Mouse (Mus musculus): ENCODE measurements around the gene Gpr107.

The Gpr107 gene

DNA sequence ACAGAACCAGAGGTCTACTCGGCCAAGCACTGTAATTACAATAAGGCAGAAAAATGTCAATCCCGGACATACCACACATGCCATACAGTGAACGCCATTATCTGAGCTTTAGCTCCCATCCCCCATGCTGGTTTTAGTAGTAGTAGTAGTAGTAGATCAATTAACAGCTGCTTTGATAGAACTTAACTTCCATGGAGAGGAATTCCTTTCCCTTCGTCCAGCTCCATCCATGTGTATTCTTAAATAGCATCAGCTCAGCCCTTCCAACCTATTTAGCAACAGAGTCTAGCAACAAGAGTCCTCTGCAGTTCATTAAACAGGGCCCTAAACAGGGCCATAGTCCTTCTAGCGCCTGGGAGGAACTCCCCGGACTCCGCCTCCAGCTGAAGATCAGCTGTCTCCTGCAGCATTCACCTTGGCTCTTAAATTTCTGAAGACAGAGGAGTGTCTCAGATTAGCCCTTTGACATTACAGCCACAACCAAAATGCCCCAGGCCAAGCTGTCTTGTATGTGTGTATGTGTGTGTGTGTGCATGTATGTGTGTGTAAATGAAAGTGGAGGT is 30.9 kb upstream of the Gpr107 start:
- CTCF ChIA-PET = interaction anchor here in 3 of 4 experiments (1.1 to 3.2 kb wide), 5 partner anchors 12 to 97 kb away, joined by 3 to 9 read pairs (median 4); no protein-coding TSS in a partner anchor
- POLR2A ChIA-PET = interaction anchor here (0.5 to 13.6 kb wide), 38 partner anchors 9 to 196 kb away, joined by 3 to 239 read pairs (median 4); partner anchors contain the start of genes Fnbp1 (in 2 of the 4) and Gpr107 (in 1 of the 4)

DNA sequence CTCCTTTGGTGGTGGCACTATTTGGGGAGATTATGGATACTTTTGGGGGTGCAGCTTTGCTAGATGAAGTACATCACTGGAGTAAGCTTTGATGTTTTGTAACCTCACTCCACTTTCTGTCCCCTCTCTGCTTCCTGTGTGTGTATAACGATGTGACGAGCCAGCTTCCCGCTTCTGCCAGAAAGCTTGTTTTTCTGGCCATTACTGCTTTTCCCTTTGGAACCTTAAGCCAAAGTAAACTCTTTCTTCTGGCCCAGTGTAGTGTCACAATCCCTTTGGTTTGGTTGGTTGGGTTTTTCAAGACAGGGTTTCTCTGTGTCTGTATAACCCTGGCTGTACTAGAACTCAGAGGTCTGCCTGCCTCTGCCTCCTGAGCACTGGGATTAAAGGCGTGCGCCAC is 29.3 kb upstream of the Gpr107 start:
- POLR2A ChIA-PET = interaction anchor here (0.6 to 13.6 kb wide), 40 partner anchors 8 to 248 kb away, joined by 3 to 239 read pairs (median 4); partner anchors contain the start of gene Fnbp1 (in 2 of the 4)
- CTCF ChIA-PET = interaction anchor here in 2 of 4 experiments (0.6 to 3.2 kb wide), 5 partner anchors 19 to 204 kb away, joined by 3 to 9 read pairs (median 5); partner anchors contain the start of gene Fnbp1 (in 1 of the 2)

DNA sequence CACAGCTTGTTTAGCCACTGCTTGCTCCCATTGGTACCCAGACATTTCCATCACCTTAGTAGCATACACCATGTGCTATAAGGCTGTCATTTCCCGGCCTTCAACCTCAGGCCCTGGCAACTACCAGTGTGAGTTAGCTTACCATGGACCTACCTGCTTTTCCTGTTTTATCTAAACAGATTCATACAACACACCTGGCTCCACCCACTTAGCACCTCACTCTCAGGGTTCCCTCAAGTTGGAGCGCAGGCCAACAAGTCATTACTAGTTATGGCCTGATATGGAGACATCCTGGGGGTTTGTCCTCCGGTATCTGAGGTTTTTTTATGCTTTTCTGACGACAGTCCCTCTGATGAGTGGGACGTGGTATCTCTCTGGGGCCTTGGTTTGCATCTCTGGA is 28.6 kb upstream of the Gpr107 start:
- POLR2A ChIA-PET = interaction anchor here in 3 of 4 experiments (0.6 to 13.6 kb wide), 29 partner anchors 8 to 564 kb away, joined by 3 to 239 read pairs (median 5); partner anchors contain the start of genes Fnbp1 (in 2 of the 3) and Abl1 (in 1 of the 3)
- CTCF ChIA-PET = interaction anchor here in 2 of 4 experiments (0.6 to 3.2 kb wide), 2 partner anchors 50 to 204 kb away, joined by 4 to 9 read pairs; no protein-coding TSS in a partner anchor

DNA sequence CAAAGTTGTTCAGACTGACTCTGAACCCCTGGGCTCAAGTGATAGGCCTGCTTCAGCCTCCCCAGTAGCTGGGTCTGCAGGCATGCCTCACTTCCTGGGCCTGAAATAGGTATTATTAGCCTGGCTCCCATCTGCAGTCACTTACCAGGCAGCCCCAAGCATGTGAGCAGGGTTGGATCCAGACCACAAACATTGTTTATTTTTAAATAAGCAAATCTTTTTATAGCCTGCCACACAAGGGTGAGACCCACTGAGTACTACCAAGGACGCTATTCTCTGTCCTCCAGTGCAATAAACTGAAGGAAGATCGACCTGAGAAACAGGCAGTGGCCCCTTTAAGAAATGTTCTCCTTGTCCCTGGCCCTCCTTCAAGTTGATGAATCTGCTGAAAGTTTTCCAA is 27.4 kb upstream of the Gpr107 start:
- CTCF ChIA-PET = no interaction called here
- POLR2A ChIA-PET = interaction anchor here in 2 of 4 experiments (1.1 to 13.6 kb wide), 5 partner anchors 12 to 37 kb away, joined by 3 to 239 read pairs (median 5); partner anchors contain the start of gene Fnbp1 (in 1 of the 2)

DNA sequence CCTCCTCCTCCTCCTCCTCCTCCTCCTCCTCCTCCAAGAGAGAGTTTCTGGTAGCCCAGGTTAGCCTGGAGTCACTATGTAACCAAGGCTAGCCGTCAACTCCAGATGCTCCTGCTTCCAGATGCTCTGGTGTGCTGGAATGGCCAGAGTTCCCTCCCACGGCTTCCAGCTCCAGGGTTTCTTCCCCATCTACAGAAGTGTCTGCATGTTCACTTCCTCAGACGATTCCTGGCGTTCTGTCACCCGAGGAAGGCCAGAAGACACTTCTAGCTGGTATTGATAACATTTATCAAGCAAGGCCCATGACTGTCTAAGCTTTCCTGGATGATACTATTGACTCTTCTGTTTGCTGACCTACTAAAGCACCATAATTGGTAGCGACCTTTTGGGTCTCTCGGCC is 27.0 kb upstream of the Gpr107 start:
- ChIA-PET CTCF (no interaction called here), POLR2A (interaction anchor here in 2 of 4 experiments (0.6 to 13.6 kb wide), 10 partner anchors 12 to 108 kb away, joined by 3 to 239 read pairs (median 4); partner anchors contain the start of gene Fnbp1 (in 1 of the 2))

DNA sequence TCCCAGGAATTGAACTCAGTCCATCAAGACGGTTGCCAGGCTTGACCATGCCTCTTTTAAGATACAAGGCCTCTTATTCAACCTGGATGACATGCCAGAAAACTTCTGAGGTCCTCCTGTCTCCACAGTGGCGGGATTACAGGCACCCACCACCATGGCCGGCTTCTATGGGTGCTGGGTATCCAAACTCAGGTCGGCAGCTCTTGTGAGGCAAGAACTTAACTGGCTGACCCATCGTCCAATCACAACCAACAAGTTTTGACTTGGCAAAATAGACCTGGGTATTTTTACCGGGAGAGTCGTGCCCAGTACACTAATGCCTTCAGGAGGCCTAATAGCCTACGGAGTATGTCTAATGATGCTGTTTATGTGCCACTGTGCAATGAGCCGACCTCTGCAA is 26.1 kb upstream of the Gpr107 start:
- CTCF ChIA-PET = interaction anchor here in 1 of 4 experiments (0.8 kb wide), 1 partner anchor 9 kb away, joined by 3 read pairs; no protein-coding TSS in a partner anchor
- POLR2A ChIA-PET = interaction anchor here (0.5 to 13.6 kb wide), 18 partner anchors 10 to 651 kb away, joined by 3 to 239 read pairs (median 6); partner anchors contain the start of gene Fnbp1 (in 3 of the 4)

DNA sequence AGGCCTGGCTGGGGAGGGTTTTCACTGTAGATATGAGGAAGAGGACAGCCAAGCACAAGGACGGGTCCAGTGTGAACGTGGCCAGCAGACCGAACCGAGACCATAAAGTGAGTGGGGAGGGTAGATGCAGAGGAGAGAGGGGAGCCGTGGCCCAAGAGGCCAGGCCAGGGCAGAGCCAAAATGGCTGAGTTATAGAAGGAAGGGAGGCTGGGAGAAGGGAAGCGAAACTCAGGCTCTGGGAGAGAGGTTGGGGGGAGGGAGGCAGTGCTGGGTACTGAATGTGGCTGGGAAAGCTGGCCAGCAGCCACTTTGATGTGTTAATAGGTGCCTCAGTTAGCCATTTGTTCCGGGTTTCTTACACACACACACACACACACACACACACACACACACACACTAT is 24.9 kb upstream of the Gpr107 start:
- ChIA-PET CTCF (interaction anchor here in 2 of 4 experiments (0.6 to 1.0 kb wide), 10 partner anchors 13 to 1310 kb away, joined by 3 to 6 read pairs (median 3); no protein-coding TSS in a partner anchor), POLR2A (interaction anchor here in 3 of 4 experiments (0.6 to 13.6 kb wide), 45 partner anchors 8 to 1038 kb away, joined by 3 to 239 read pairs (median 4); partner anchors contain the start of genes Fnbp1 (in 3 of the 3), Gpr107 (in 1 of the 3) and Tor1a (in 1 of the 3))

DNA sequence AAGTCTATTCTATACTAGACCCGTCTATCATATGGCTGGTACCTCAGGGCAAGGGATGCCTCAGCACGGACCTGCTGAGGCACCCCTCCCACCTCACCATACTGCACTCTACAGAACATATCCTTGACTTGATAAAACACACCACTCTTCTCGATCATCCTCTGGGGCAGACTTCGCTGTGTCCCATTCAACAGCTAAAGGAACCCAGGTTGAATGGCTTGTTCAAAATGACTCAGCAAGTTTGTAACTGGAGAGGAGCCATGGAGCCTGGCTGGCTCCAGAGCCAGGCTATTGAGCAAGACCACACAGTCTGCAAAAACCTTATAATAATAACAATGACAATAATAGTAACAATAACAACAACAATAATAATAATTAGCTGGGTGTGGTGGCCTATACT is 24.2 kb upstream of the Gpr107 start:
- POLR2A ChIA-PET = interaction anchor here in 3 of 4 experiments (0.6 to 13.6 kb wide), 44 partner anchors 8 to 1039 kb away, joined by 3 to 239 read pairs (median 4); partner anchors contain the start of genes Fnbp1 (in 3 of the 3), Gpr107 (in 1 of the 3) and Tor1a (in 1 of the 3)
- CTCF ChIA-PET = interaction anchor here in 2 of 4 experiments (0.6 to 1.0 kb wide), 7 partner anchors 12 to 92 kb away, joined by 3 to 6 read pairs (median 3); no protein-coding TSS in a partner anchor

DNA sequence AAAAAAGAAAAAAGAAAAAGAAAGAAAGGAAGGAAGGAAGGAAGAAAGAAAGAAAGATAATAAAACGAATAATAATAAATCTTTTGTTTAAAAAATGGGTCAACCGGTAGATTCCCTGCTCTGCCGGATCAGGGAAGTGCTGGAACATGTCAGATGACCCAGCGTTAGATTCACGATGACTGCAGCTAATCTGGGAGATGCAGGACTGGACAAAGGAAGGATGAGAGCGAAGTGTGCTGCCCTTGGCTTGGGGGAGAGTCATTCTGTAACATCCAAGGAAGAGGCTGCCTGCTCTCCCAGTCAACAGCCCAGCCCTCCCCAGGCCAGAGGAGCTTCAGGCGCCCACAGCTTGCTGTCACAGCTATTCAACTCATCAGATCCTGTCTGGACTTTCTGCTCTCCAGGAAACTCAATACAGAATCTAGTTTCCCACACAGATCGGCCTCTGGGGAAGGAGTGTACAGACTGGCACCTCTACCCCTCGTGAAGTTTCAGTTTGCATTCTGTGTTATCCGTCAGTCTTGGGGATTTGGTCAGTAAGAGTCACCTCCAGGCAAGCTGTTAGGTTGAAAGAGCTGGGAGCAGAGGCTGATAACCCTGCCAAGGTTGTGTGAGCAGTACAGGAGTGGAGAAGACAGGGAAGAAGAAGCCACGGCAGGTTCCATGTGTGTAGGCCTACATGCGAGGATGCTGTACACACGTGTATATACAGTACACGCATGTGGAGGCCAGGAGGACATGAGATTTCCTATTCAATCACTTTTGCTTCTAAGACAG is 22.2 kb upstream of the Gpr107 start:
- POLR2A ChIA-PET = interaction anchor here (0.6 to 13.6 kb wide), 24 partner anchors 8 to 172 kb away, joined by 3 to 239 read pairs (median 4); partner anchors contain the start of gene Fnbp1 (in 3 of the 4)
- CTCF ChIA-PET = interaction anchor here in 3 of 4 experiments (0.5 to 1.7 kb wide), 4 partner anchors 11 to 1597 kb away, joined by 3 to 5 read pairs (median 4); partner anchors contain the start of genes Fnbp1 (in 1 of the 3) and Gpr107 (in 1 of the 3)

DNA sequence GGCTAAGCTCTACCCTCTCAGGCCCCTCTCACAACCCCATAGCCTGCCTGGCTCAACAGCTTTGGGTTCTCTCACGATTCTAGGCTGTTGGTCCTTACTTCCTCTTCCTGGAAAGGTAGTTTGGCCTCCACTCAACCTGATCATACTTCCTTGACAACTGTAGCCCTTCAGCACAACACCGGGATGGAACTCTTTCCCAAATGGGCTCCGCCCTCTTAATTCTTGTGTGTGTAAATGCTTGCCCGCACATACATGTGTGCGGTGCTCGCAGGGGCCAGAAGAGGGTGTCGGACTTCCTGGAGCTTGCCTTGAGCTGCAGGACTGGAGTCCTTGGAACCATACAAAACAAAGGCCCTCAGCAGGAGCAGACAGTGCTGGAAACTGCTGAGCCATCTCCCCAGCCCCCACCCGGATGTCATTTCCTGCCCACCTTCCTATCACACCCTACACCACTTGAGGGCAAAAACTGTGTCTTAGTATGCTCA is 21.3 kb upstream of the Gpr107 start:
- ChIA-PET CTCF (interaction anchor here in 3 of 4 experiments (0.5 to 1.7 kb wide), 10 partner anchors 11 to 1079 kb away, joined by 3 to 11 read pairs (median 3); partner anchors contain the start of genes Gpr107 (in 2 of the 3) and Fnbp1 (in 1 of the 3)), POLR2A (interaction anchor here (0.6 to 13.6 kb wide), 22 partner anchors 8 to 114 kb away, joined by 3 to 239 read pairs (median 4); partner anchors contain the start of gene Fnbp1 (in 3 of the 4))

DNA sequence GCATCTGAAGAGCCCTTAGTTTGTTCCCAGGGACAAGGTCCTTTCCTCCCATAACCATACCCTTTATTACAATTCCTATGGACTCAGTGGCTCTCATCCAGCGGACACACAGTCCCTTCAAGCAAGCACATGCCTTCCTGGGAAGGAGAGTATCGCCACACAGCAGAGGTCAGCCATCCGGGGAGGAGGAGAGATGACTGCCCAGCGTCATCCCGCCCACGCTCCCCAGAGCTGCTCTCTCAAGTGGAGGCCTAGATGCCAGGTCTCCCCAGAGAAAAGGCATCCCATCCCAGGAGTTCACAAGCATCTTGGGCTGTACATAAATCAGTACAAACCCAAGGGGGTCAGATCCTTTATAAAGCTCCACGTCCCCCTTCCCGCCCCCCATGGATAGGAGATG is 19.4 kb upstream of the Gpr107 start:
- CTCF ChIA-PET = interaction anchor here in 1 of 4 experiments (0.6 kb wide), 1 partner anchor 103 kb away, joined by 4 read pairs; no protein-coding TSS in a partner anchor
- POLR2A ChIA-PET = interaction anchor here (0.6 to 14.1 kb wide), 29 partner anchors 8 to 611 kb away, joined by 3 to 239 read pairs (median 5); partner anchors contain the start of genes Fnbp1 (in 4 of the 4) and Gpr107 (in 2 of the 4)

DNA sequence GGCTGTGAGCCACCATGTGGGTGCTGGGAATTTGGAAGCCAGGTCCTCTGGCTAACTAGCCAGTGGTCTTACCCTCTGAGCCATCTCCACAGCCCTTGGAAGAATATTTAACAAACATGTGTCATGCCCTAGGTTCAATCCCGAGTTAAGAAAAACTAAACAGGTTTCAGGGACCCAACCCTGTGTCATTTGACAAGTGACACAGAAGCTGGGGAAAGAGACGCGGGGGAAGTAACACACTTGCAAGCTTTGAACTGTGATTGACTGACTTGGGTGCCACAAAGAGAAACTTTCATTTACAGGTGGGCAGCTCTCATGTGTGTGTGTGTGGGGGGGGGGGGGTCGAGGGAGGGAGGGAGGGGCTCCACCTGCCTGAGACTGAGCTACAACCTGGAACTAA is 18.1 kb upstream of the Gpr107 start:
- CTCF ChIA-PET = no interaction called here
- POLR2A ChIA-PET = interaction anchor here (0.6 to 14.1 kb wide), 16 partner anchors 6 to 1691 kb away, joined by 3 to 239 read pairs (median 6); partner anchors contain the start of genes Fnbp1 (in 2 of the 4) and Gpr107 (in 2 of the 4)

DNA sequence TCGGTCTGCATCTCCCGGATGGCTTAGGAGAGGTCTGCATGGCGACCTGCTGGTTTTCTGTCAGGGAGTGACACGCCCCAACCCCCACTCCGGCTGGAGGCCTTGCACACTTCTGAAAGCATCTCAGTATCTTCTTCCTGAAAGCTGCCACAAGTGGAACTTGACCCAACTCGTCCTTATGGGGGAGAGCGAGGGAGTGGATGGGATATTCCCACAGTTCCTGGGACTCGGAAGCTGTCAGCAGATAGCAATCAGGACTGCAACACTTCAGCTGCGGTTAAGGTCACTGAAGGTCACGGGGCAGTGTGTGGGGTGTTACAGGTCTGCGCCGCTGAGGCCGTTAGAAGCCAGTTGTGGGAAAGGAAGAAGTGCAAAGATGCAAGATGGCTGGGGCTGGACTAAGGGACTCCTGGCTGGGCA is 16.6 kb upstream of the Gpr107 start:
- CTCF ChIA-PET = interaction anchor here in 2 of 4 experiments (0.5 to 1.4 kb wide), 2 partner anchors 9 to 411 kb away, joined by 3 read pairs; no protein-coding TSS in a partner anchor

DNA sequence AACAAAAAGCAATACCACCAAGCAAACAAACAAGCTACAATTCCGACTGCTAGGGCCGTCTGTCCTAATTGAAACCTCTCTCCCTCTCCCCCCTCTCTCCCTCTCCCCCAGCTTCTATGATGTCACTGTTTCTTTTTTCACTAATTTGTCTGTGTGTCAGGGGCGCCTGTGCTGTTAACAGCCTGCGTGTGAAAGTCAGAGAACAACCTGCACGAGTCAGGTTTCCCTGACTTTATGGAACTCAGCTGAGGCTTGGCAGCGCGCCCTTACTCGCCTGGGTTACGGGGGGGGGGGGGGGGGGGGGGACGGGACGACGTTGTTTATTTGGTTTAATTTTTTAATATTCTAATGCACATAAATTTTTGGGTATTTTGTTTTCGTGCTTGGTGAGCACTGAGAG is 15.8 kb upstream of the Gpr107 start:
- CTCF ChIA-PET = interaction anchor here in 2 of 4 experiments (0.6 kb wide), 2 partner anchors 18 to 25 kb away, joined by 3 to 4 read pairs; no protein-coding TSS in a partner anchor
- POLR2A ChIA-PET = interaction anchor here (0.6 to 14.1 kb wide), 24 partner anchors 9 to 149 kb away, joined by 3 to 239 read pairs (median 4); partner anchors contain the start of gene Gpr107 (in 1 of the 4)

More for the DNA sequence above, 16.6 kb upstream of the Gpr107 start:
- POLR2A ChIA-PET = interaction anchor here in 3 of 4 experiments (0.6 to 14.1 kb wide), 12 partner anchors 8 to 90 kb away, joined by 3 to 239 read pairs (median 4); partner anchors contain the start of gene Gpr107 (in 1 of the 3)

DNA sequence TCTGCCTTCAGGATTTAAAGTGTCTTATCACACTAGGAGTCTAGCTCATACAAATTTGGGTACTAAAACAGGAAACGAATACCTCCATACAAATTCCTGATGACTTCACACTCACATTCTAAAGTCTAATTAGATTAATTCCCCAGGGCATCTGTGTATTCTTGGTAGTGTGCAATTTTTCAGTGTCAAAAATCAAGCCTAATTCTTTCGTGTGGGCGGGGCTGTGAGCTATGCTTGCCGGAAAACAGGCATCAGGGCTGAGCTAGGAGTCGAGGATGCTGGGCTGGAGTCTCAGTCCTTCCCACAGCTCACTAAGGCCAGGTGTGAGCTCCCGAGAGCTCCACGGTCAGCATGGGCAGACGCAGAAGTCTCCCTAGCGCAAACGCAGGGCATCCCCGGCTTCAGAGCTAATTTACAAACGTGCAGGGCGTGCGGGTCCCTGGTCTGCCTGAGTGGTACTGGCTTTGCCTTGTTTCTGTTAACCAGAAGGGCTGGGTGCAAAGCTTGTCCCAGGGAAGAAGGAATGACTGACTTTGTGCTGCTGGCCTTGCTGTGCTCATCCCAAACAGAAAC is 15.0 kb upstream of the Gpr107 start:
- POLR2A ChIA-PET = interaction anchor here (0.6 to 14.1 kb wide), 33 partner anchors 9 to 330 kb away, joined by 3 to 239 read pairs (median 4); partner anchors contain the start of genes BC005624 (in 1 of the 4), Gpr107 (in 1 of the 4), Ntmt1 (in 1 of the 4) and Usp20 (in 1 of the 4)
- CTCF ChIA-PET = interaction anchor here in 1 of 4 experiments (1.0 kb wide), 2 partner anchors 14 to 162 kb away, joined by 3 to 5 read pairs; no protein-coding TSS in a partner anchor

DNA sequence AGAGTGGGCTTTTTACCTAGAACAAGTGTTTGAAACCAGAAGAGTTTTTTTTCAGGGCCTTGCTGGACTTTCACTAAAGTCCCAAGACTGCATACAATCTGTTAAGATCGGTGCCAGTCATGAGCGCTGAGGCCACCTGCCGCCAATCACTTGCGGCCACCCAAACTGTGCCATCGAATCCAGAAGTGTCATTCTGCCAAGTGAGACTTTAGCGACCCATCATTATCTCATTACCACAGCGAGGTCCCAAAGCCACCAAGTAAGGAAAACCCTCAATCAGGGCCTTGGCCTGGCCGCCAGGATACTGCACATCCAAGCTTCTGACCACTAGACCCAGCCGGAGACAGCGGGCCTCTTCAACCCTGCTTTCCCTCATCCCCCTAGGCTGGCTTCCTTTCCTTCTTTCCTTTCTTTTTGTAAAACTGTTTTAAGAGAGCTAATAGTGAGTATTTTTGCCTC is 12.9 kb upstream of the Gpr107 start:
- ChIA-PET POLR2A (interaction anchor here in 3 of 4 experiments (0.5 to 14.1 kb wide), 28 partner anchors 8 to 157 kb away, joined by 3 to 239 read pairs (median 4); partner anchors contain the start of genes Gpr107 (in 2 of the 3) and Usp20 (in 1 of the 3)), CTCF (interaction anchor here in 2 of 4 experiments (1.0 to 1.3 kb wide), 2 partner anchors 12 to 34 kb away, joined by 3 read pairs; no protein-coding TSS in a partner anchor)
